Mouse (Mus musculus): ENCODE data around the gene Scyl3.

- TF ChIP-seq POLR2A (IDR thresholded peaks at IDR 0.05; ENCODE audit: insufficient read length, low read depth) (no peak), MAX (IDR thresholded peaks at IDR 0.05; ENCODE audit: low read depth) (no peak), USF1 (IDR thresholded peaks at IDR 0.05; ENCODE audit: low read depth) (no peak), POLR2AphosphoS2 (IDR thresholded peaks at IDR 0.05; ENCODE audit: insufficient read length, low read depth) (no peak), E2F4 (IDR thresholded peaks at IDR 0.05; ENCODE audit: insufficient read depth) (no peak), TCF12 (IDR thresholded peaks at IDR 0.05; ENCODE audit: insufficient read depth, poor library complexity, severe bottlenecking) (no peak), MYOD1 (IDR thresholded peaks at IDR 0.05; ENCODE audit: control insufficient read depth in 1 of 3, insufficient read length in 2 of 3, low read depth in 2 of 3) (no peak)
Observed at GRCm38 (mm10) chr1:163930458-163930794, 1.5 kb downstream of the Scyl3 start.

Data from myocyte (in vitro differentiated cells).